Mouse (Mus musculus) midbrain, postnatal 0 days (tissue): Measurements from ENCODE around the gene Zfp354c. TPM values are rescaled to one million over a fixed set of nuclear protein-coding genes. Genes with fewer than 3 reads are reported as not detected.

Experiments used
- ATAC-seq: fragments of 200-750 bp; cut with Nextera tagmentation; 2 replicates; pipeline ENCODE4 v1.8.0; 2017; ENCODE audit warnings: moderate number of reproducible peaks, mild to moderate bottlenecking, moderate TSS enrichment, moderate library complexity; ENCODE audit not compliant: low FRiP score
- DNase-seq: peaks from one replicate; pipeline ENCODE4 v3.0.0-alpha.2; 2015; ENCODE audit warnings: low spot score
- H3K27ac ChIP-seq: fragments of 300-500 bp; sonication (generic); 2 replicates; pipeline ENCODE4 v1.5.1; 2014; ENCODE audit warnings: low read depth, mild to moderate bottlenecking, low read length, mixed read lengths
- H3K27me3 ChIP-seq: fragments of 300-500 bp; sonication (generic); 2 replicates; pipeline ENCODE4 v1.6.1; 2014; ENCODE audit warnings: low read length, control low read depth, mixed read lengths; ENCODE audit not compliant: insufficient read depth
- H3K36me3 ChIP-seq: fragments of 300-500 bp; sonication (generic); 2 replicates; pipeline ENCODE4 v1.6.1; 2014; ENCODE audit warnings: low read length, control low read depth, mixed read lengths; ENCODE audit not compliant: insufficient read depth
- H3K4me1 ChIP-seq: fragments of 300-500 bp; sonication (generic); 2 replicates; pipeline ENCODE4 v1.6.1; 2014; ENCODE audit warnings: mild to moderate bottlenecking, control low read depth, antibody characterized with exemption, low read length, mixed read lengths; ENCODE audit not compliant: insufficient read depth
- H3K4me2 ChIP-seq: fragments of 300-500 bp; sonication (generic); 2 replicates; pipeline ENCODE4 v1.6.1; 2014; ENCODE audit warnings: low read depth, mild to moderate bottlenecking, low read length, mixed read lengths; ENCODE audit not compliant: poor library complexity, severe bottlenecking
- H3K4me3 ChIP-seq: fragments of 300-500 bp; sonication (generic); 2 replicates; pipeline ENCODE4 v1.5.1; 2014; ENCODE audit warnings: low read depth, mild to moderate bottlenecking, low read length, moderate library complexity
- H3K9ac ChIP-seq: fragments of 300-500 bp; sonication (generic); replicated peaks from 2 replicates; pipeline ENCODE4 v1.6.1; 2014; ENCODE audit warnings: mild to moderate bottlenecking, low read length, moderate library complexity, mixed read lengths; ENCODE audit not compliant: poor library complexity, severe bottlenecking
- H3K9me3 ChIP-seq: fragments of 300-500 bp; sonication (generic); 2 replicates; pipeline ENCODE4 v1.6.1; 2016; ENCODE audit warnings: low read length, control low read depth
- CTCF ChIP-seq: IDR thresholded peaks from 2 replicates; pipeline ENCODE4 v1.5.1; 2016; ENCODE audit warnings: antibody characterized with exemption, mild to moderate bottlenecking
- WGBS: fragments of 180-500 bp; shearing (Covaris S2); extraction: QIAGEN DNeasy Blood & Tissue Kit; methylation state at CpG from one replicate; pipeline ENCODE4 v1.1.7; 2014; 5-methylcytosine and 5-hydroxymethylcytosine counted together
- polyA plus RNA-seq: library from polyadenylated mRNA; unstranded; fragments of >200 nt; fragmentation: Nextera tagmentation; extraction: Ambion mirVana; gene quantifications from 2 replicates; pipeline ENCODE4 v1.2.1, GENCODE M21; 2015
- total RNA-seq: library from RNA; depleted of rRNA; stranded (reverse); fragments of >200 nt; gene quantifications from 2 replicates; pipeline ENCODE4 v1.2.3, GENCODE M21; 2014; rRNA removed

The Zfp354c gene
- total RNA-seq (41.9 and 44.6 TPM in 2 replicates), polyA plus RNA-seq (34.1 and 38.3 TPM in 2 replicates)

DNA sequence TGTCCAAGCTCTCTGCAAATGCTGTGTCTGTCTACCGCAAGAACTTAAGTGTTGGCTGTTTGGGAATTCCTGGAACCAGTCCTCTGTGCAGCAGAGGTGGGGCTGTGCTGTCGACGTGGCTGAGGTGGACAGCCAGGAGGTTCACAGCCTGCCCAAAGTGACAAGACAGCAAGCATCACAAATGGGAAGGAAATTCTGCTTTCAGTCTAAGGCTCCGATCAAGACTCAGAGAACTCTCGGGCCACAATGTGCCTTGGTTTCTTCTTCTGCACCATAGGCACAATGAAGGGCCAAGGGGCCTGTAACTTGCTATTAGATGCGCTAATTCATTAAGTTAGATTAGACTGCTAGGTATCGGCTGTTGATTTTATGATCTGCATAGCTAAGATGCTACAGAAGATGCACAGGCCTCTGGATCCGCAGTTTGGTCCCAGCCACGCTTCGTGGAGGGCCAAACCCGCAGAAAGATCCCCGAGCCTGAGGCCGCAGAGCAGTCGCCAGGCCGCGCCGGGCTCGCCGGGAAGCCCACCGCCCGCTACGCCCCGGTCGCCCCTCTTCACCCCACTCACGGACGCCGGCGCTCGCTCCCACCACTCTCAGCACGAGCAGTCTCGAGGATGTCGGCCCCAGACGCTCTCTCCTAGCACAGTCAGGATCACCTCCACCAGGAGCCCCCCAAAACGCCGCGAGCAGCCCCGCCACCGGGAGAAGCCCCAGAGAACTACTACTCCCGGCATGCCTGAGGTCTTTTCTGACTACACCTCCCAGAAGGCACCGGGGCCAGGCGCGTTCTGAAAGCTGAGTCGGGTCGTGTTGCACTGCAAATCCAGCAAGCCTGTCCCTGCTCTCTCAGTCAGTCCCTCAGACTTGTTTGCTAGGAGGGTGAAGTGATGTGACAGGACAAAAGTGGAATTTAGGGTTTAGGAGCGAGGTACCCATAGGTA is at the start of gene Zfp354c:
TSS of gene Zfp354c (minus strand) at position 715 of the 944 bp plus-strand sequence.
- Histone ChIP-seq H3K4me2 (peak within 1 kb of the TSS; percentile 71), H3K4me3 (peak within 1 kb of the TSS; percentile 75), H3K27ac (peak within 1 kb of the TSS; percentile 84), H3K9ac (peak within 1 kb of the TSS; percentile 91), H3K4me1 (peaks cover 7% of the 10 kb centered on the region; the same call in 1 of the 2 replicates), H3K9me3 (no peaks in the 10 kb centered on the region), H3K27me3 (no peaks in the 10 kb centered on the region), H3K36me3 (peaks cover 17% of the 10 kb centered on the region)
- TF ChIP-seq CTCF = peak; percentile 6; the same call in 1 of the 2 replicates
- peak; percentile 90 for DNase-seq
- WGBS = 1% methylated on average over 43 of the region's 45 CpGs
- peak; percentile 97 for ATAC-seq

- H3K4me2 ChIP-seq = peak overlapping the region; percentile 94
- peak; percentile 23; the same call in 1 of the 2 replicates for ATAC-seq
- under 1% methylated on average over 59 of the region's 72 CpGs for WGBS
- TF ChIP-seq CTCF = no peak
- H3K4me1 ChIP-seq = peaks cover 13% of the 10 kb centered on the region
- H3K9ac ChIP-seq = no peak overlapping the region; the same call in 1 of the 2 replicates
- no peak for DNase-seq
- peaks cover 49% of the 10 kb centered on the region for H3K27me3 ChIP-seq
- H3K36me3 ChIP-seq = no peaks in the 10 kb centered on the region
- peak overlapping the region; percentile 49 for H3K4me3 ChIP-seq
- H3K27ac ChIP-seq = no peak overlapping the region
- no peaks in the 10 kb centered on the region for H3K9me3 ChIP-seq
Measured at GRCm38 (mm10) chr11:50850989-50851601, 23.6 kb upstream of the Zfp354c start.

GRCm38 (mm10) chr11:50850177-50850735 is 22.7 kb upstream of the Zfp354c start, which contains the start of gene Grm6:
TSS of gene Grm6 (plus strand) at chr11:50850685.
- ATAC-seq (no peak), DNase-seq (no peak)
- Histone ChIP-seq H3K9ac (no peak within 1 kb of the TSS; the same call in 1 of the 2 replicates), H3K4me3 (peak within 1 kb of the TSS; percentile 49), H3K4me1 (peaks cover 13% of the 10 kb centered on the region), H3K27me3 (peaks cover 49% of the 10 kb centered on the region), H3K36me3 (no peaks in the 10 kb centered on the region), H3K27ac (no peak within 1 kb of the TSS), H3K9me3 (no peaks in the 10 kb centered on the region), H3K4me2 (peak within 1 kb of the TSS; percentile 94)
- no peak for TF ChIP-seq CTCF
- WGBS = 2% methylated on average over 11 of the region's 11 CpGs

- H3K4me1 ChIP-seq = peaks cover 13% of the 10 kb centered on the region
- DNase-seq (no peak), ATAC-seq (no peak)
- H3K4me3 ChIP-seq = no peak overlapping the region
- H3K27me3 ChIP-seq = peaks cover 49% of the 10 kb centered on the region
- no peaks in the 10 kb centered on the region for H3K9me3 ChIP-seq
- H3K36me3 ChIP-seq = no peaks in the 10 kb centered on the region
- H3K27ac ChIP-seq = no peak overlapping the region
- H3K9ac ChIP-seq = no peak overlapping the region
- no peak overlapping the region for H3K4me2 ChIP-seq
- whole genome bisulfite sequencing = 9% methylated on average over 10 of the region's 10 CpGs
- no peak for TF ChIP-seq CTCF
Measured at GRCm38 (mm10) chr11:50849310-50849709, 21.8 kb upstream of the Zfp354c start.

GRCm38 (mm10) chr11:50848520-50849137 is 21.1 kb upstream of the Zfp354c start:
- no peak for ATAC-seq
- peaks cover 49% of the 10 kb centered on the region for H3K27me3 ChIP-seq
- 31% methylated on average over 3 of the region's 3 CpGs for WGBS

More at GRCm38 (mm10) chr11:50848520-50849137, 21.1 kb upstream of the Zfp354c start:
- Histone ChIP-seq H3K4me2 (no peak overlapping the region), H3K4me1 (peaks cover 13% of the 10 kb centered on the region), H3K9ac (no peak overlapping the region), H3K27ac (no peak overlapping the region), H3K4me3 (no peak overlapping the region), H3K9me3 (no peaks in the 10 kb centered on the region), H3K36me3 (no peaks in the 10 kb centered on the region)
- TF ChIP-seq CTCF = no peak
- DNase-seq = no peak
